Mouse (Mus musculus) right cerebral cortex, adult 2 months (tissue): ENCODE measurements around the gene Scyl3.
A peak's percentile ranks its signal among the peaks of the same experiment; 100 is the strongest.

Source experiments
- DNase-seq, 2 experiments: peaks; one replicate each; pipeline ENCODE4 v3.0.0; 2021 to 2022; ENCODE audit warnings: low spot score in 2 of 2

Scyl3 gene

DNA sequence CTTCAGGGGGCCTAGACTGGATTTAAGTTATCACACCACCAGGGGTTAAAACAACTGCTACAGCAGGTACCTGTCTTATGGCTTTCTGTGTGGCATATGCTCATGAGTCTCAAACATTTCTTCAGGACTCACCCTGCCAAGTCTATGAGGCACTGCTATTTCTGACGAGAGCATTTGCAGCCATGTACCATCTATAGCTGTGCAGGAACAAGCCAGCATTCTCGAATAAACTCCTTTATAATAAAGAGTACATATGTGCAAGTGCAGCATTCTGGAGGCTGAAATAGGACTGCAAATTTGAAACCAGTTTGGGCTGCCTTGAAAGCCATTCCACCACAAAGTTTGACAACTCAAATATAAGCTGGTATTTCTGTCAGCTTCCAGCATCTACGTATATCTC is 29.1 kb downstream of the Scyl3 start:
- peak in 1 of 2 experiments; percentile 17 for DNase-seq

DNA sequence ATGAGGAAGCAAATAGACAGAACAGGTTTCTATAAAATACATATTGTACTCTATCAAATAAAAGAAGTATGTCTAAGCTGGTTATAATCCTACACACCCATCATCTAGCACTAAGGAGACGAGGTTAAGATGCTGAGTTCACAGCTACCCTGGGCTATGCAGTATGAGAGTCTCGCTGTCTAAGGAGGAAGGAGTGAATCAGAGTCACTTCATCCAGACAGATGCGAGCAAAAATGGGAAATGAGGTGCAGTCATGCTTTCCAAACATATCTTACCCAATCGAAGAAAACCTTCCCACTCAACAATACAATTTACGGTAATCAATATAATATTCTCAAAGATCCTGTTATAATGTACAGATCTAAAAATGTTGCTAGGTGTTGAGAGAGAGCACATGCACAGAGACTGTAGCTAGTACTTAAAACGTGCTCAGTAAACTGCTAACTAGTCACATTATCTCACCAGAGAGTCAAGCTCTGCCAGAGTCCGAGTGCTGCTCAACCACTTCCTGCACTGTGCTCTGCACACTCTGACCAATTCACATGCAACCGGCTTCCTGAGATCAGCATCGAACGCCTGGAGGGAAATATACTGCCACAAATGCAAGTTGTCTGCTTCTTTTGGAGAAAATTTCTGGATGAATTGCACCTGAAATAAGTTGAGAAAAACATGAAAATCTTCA is 35.2 kb downstream of the Scyl3 start:
- DNase-seq = no peak

DNA sequence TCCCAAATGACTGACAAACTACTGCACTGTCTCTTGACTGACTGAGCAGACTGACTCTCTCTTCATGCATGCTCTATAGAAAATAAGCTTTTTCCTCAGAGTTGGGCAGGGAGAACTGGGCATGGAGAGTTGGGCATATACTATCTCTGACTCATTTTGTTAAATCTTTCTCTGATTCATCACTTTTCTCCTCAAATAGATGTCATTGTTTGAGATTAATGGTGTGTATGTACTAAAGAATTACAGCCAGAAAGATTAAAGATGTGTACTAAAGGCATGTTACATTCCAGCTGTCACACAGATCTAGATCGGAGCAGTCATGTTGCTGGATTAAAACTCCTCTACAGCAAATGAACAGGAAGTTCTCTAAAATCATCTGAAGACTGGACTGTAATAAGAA is 45.6 kb downstream of the Scyl3 start:
- no peak for DNase-seq

DNA sequence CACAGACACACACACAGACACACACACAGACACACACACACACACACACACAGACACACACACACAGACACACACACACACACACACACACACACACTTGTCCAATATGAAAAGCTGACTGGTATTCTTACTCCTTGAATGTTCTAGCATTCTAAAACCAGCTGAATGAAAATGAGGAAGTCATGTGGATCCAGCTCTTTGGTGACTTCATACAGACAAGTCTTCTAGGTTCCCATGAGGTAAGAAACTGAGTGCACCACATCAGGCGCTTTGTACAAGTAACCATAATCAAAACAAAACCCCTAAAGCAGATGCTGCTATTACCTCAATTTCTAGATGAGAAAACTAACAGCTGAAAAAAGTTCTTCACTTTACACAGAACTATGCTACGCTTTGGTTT is 46.2 kb downstream of the Scyl3 start:
- no peak for DNase-seq

DNA sequence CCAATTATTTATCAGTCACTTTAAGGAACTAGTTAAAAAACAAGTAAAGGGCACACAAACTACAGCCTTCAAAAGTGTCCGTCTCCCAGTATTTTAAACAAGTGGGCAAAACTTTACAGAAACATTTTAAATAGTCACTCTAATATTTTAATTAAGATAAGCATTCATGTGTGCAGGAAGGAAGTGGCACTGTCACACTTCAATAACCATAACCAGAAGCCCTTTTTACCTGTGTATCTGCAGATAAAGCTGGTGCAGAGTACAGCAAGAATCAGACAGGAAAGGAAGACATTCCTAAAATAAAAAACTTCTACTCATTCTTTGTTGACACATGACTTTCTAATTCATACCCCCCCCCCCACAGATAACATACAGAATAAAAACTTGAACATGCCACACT is 47.6 kb downstream of the Scyl3 start:
- no peak for DNase-seq

DNA sequence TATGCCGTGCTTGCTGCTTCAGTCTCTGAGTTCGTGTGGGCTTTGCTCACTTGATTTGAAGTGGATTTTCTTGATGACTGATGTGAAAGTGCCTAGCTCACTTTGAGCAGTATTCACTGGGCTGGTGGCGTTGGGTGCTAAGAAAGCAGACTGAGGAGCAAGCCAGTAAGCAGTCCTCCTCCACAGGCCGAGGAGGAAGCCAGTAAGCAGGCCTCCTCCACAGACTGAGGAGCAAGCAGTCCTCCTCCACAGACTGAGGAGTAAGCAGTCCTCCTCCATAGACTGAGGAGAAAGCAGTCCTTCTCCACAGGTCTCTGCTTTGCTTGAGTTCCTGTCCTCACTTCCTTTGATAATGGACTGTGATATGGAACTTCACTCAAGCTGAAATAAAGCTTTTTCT is 63.5 kb downstream of the Scyl3 start:
- DNase-seq = no peak

DNA sequence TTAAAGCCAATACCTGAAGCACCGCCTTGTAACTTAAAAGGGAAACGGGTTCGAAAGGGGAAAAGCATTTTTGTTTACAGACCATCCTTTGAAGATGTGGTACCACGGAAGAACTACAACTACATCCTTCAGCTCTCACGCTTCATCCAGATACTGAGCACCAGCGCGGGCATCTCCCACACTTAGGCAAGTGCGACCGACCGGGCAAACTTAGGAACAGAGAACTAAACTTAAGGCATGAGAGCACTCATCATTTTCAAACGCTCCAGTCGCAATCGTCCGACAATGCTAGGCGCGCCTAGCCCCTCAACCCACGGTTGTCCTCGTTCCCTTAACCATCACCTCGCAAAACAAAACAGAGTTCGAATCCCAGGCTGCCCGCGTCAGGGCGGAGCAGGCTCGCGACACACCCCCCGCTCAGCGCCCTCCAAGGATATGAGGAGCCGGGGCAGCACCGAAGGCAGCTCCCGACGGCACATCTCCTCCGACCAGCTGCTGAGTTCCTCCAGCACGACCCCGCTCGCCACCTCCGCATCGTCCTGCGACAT is 65.3 kb downstream of the Scyl3 start:
- no peak for DNase-seq

DNA sequence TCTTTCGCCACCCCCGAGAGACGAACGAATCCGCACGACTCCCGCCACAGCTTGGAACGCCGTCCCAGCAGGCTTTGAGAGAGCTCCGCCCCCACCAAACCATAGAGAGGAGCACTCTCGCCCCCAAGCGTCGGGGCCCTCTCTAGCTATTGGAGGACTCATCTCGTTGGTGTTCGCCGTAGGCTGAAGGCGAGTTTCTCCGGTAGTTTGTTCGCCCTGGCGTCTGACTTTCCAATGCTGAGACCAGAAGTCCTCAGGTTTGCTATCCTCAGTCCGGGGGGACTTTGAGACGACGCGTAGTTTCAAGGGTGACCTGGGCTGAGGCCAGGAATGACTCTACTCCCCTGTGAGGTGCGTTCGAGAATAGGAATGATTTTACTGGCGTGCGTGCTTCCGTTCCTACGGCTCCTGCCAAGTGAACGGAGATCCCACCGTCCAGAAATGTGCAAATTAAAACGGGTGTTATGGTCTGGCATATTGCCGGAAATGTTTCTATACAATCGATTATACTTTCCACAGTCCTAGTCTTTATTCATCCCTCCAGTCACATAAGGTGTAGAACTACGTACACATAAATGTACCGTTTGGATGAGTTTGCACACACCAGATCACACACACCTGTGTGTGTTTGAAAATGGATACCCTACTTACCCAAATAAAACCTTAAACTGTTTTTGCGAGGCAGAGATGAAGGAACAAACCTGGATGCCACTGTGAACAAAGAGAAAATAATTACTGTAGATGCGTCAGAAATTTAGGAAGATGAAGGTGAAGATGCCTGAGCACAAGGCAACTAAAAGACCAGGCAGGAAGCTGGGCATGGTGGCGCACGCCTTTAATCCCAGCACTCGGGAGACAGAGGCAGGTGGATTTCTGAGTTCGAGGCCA is 66.1 kb downstream of the Scyl3 start, which contains the start of the genes BC055324 and Mettl18:
Gene BC055324, minus strand, starts transcription at position 76 of the 888 bp plus-strand sequence.
Gene Mettl18, plus strand, starts transcription at position 169 of the 888 bp plus-strand sequence.
- peak; percentile 90 to 91 for DNase-seq

DNA sequence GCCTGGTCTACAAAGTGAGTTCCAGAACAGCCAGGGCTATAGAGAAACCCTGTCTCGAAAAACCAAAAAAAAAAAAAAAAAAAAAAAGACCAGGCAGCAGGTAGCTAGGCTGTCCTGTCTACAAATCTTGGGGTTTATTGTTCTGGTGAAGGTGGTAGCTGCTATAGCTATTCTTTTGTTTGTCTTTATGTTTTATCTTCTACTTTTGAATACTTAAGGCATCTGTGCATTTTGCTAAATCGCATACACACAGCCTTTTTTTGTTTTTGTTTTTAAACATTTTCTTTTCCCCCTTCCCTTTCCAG is 66.7 kb downstream of the Scyl3 start:
- DNase-seq = no peak

DNA sequence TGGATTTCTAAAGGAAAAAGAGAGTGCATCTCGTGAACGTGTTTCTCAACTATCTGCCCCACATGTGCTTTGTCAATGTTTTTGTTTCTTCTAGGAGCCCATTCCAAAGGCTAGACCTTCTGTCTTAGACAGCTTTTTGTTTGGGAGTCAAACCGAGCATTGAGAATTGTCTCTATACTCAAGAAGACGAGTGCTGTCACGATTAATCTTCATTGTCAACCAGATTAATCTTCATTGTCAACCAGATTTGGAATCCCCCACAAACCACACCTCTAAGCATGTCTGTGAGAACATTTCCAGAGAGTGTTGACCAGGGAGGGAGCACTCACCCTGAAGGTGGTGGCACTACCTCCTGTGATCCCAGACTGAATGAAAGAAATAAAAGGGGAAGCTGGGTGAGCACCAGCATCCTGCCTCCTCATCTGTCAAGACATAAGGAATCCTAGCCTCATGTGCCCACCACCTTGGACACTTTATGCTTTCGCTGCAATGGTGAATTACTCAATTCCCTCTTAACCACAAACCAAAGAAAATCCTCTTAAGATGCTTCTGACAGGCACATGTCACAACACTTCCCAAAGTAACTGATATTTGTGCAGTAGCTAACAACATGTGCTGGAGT is 73.0 kb downstream of the Scyl3 start:
- DNase-seq = no peak

DNA sequence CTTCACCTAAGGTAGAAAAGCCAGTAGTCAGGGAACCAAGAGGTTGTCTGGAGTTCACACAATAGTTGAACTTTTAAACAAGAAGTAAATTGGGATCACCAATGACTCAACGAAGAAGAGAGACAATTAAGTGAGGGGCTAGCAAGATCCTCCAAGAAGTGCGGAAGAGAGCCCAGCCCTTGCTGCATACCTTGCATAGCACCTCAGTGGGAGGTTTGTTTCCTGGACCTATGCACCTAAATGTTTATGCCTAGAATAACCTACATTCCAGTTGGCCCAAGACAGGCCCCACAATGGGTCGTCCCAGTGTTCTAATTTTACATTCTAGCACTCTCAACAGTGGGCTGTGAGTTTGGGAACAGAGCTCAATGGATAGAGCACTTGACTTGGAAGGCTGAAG is 75.4 kb downstream of the Scyl3 start:
- no peak for DNase-seq
